Mouse (Mus musculus) ES-E14 (cell line): Measurements from ENCODE around the gene Lrrc3b.

ENCODE experiments used
- HCFC1 ChIP-seq: IDR thresholded peaks from 2 replicates; pipeline ENCODE4 v1.6.1; 2012; ENCODE audit warnings: low read length, inconsistent platforms, borderline replicate concordance; ENCODE audit not compliant: insufficient read depth
- MAFK ChIP-seq: IDR thresholded peaks from 2 replicates; pipeline ENCODE4 v1.6.1; 2014; ENCODE audit warnings: mild to moderate bottlenecking, low read depth, low read length, inconsistent platforms; ENCODE audit not compliant: insufficient read depth
- ZNF384 ChIP-seq: IDR thresholded peaks from 2 replicates; pipeline ENCODE4 v1.6.1; 2012; ENCODE audit warnings: low read depth, low read length, inconsistent platforms

- TF ChIP-seq HCFC1, result no peak
- TF ChIP-seq MAFK, result no peak
- no peak for TF ChIP-seq ZNF384
Measured at GRCm38 (mm10) chr14:15330155-15330554, 108.6 kb downstream of the Lrrc3b start.
